Mouse (Mus musculus) layer of hippocampus, adult 9-10 months (tissue): ENCODE measurements around the gene Rptor.

Experiments
- DNase-seq: peaks from one replicate; pipeline ENCODE4 v3.0.0; 2022; ENCODE audit warnings: low spot score

The Rptor gene

DNA sequence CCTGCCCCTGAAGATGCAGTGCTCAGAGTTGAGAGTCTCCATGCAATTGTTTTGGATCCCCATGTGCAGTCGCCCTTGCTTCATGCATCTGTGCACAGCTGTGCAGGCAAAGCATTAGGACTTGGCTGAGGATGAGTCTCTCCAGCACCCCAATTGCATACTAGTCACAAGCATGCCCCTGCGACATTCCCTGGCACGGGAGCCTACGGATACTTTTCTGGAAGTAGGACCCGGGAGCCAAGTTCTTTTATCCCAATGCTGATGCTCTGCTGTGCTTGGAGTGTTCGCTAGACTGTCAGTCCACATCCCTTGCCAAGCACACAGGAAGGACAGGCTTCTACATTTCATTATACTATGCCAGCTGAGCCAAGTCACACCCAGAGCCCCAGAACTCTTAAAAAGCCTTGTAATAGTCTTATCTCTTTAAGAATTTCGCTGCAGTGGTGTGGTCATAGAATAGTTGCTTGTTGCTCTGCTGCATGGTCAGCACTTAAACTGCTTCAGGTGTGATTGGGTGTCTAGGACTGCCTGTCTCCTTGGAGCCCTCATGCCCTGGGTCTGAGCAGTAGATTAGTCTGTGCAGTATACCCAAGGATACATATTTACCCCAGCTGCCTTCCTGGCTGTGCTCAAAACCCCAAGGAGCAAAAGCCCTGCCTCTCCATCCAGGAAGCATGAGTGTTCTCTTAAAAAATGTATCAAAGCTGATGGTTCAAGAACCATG lies 183.1 kb downstream of the Rptor start:
- DNase-seq: no peak

DNA sequence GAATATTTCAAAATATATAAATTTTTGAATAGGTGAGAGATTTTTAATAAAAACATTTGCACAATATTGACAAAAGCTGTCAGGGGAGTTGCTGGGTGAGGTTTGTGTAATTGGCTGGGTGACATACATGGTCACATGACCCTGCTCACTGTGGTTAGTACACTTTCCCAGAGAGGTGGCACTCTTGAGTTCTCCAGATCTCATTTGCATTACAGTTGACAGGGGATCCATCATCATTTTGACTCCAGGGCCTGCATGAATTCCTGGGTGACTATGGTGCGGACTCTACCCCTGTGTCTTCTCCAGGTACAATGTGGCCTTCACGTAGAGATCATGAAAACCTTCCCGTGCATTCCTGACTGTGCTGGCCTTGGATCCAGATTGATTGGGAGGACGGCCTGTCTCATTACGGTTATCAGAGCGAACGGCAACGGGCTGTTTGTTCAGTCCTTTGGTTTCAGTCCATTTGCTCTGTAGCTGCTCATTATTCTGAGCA lies 183.7 kb downstream of the Rptor start:
- no peak for DNase-seq

DNA sequence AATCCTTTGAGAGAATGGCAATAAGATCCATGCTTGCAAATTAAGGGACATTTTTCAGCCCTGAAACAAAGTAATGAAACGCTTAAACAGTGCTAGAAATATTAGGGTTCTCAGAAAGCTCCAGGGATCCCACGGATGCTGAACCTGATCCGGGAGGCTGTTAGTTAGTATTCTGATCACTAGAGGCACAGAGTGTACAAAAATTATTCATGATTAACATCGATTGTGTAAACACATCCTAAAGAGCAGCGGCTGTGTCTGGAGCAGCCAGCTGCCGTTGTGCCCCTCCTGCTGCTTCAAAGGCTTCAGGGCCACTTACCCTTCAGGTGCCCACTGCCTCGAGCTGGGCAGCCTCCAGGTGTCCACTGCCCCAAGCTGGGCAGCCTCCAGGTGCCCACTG lies 185.8 kb downstream of the Rptor start:
- DNase-seq: no peak

DNA sequence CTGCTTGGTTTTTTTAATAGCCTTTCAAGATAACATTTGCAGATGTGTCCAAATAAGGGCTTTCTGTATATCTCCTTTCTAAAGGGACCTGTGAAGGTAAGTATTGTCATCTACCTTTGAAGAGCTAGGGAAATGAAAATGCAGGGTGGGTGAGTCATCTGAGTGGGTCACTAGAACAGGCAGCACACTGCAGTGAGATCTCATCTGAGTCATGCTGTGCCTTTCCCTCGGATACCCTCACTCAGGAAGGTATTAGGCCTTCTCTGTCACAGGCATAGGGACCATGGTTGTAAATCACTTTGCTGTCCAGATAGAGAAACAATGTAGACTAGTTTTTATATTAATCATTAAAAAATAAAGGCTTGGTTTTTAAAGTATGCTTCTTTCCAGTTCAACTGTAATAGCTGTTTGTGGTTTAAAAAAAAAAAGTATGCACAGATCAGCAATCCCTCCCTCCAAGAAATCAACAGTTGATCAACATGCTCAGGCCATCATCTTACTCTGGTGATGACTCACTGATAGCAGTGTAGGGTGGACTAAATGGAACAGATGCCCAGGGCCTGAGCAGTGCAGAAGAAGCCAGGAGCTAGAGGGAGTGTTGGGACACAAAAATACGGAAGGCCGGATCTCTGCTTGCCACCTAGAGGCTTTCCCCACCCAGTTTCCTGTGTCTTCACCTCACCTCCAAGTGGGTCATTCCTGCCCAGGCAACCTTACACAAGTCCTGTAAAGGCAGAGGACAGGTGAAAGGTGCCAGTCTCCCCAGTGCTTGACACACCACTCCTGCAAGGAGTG lies 186.4 kb downstream of the Rptor start:
- DNase-seq: no peak

DNA sequence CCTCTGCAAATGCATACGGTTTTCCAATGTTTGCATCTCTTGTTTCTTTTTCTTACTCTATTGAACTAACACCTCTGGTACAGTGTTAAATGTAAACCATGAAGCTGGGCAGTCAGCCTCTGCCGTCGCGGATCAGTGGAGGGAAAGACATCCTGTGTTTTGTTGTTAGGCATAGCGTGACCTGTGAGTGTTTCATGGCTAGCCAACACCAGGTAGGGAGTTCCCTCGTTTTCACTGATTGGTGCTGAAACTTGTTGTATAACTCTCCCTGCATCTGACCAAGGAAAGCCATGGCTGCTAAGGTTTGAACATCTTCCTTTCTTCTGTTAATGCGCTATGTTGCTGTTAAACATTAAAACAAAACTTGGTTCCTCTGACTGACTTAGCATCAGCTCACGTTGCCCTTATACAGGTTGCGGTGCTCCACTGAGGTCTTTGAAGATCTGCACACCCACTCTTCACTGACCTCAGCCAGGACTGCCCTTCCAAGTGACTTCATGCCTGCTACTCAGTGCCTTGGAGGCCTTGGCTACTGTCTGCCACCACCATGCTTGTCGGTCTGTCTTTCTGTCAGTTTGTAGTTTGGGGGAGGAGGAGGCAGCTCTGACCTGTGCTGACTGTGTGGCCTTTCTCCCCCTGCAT lies 189.3 kb downstream of the Rptor start:
- DNase-seq: no peak

DNA sequence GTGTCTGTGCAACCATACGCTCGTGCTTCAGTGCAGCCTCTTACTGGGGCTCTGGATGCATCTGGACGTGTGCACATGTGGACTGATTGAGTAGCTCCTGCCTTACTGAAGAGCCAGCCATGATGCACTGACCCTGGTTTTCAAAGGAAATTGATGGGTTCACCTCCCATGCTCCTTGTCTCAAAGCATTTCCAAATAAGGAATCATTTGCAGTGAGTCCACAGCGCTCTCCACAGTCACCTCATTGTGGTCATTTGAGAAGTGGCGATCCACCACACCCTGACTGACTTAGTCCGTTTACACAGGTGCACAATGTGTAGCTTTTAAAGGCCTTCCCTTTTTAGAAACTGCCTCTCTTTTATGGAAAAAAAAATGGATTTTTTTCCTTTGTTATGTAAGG lies 190.7 kb downstream of the Rptor start:
- DNase-seq: no peak

DNA sequence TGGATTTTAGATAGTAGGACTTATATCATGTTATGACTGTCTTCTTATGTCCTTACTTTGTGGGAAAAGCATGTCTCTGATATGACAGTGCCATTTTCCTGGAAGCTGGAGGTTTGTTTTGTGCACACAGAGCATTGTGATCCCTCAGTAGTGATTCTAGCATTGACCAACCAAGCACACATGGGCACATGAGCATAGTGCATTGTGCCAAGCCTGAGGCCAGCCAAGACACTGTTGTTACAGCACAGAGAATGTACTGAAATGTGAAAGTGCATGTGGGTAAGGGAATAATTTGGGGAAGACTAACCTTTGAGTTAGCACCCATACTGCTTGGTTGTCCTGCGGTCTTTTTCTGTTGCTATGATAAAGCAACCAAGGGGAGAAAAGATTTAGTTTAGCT lies 191.3 kb downstream of the Rptor start:
- DNase-seq: no peak

DNA sequence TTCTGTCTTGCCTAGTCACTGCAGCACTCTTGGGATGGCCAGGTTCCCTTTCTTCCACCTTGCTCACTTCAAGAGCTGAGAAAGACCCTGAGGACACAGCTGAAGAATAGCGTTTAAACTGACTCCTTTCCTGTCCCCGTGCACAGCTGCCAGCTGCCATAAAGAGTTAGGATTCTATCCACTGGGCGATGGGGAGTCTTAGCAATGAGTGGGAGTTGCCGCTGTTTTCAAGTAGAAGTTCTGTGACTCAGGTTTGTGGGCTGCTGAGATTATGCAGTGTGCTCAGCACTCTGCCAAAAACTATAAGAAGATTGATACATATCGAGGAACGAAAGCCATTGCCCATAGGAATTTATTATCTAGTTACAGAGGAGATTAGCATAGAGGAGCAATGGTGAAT lies 192.0 kb downstream of the Rptor start:
- DNase-seq: no peak

DNA sequence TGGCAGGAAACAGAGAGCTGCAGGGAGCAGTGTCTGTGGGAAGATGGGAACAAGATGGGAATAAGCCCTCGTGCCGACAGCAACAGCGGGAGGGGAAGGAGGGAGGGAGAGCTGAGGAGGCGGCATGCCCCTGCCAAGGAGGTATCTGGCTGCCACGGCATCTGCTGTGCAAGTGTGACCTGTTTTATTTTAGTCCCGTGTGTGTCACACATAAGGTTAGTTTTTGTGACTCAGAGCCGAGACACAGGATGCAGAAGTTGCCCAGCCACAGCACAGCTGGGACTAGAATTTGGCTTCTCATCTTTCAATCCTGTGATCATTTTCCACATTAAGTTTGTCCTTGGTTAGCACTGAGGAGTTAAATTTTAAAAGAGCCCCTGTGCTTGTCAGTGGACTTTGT lies 193.7 kb downstream of the Rptor start:
- DNase-seq: no peak

DNA sequence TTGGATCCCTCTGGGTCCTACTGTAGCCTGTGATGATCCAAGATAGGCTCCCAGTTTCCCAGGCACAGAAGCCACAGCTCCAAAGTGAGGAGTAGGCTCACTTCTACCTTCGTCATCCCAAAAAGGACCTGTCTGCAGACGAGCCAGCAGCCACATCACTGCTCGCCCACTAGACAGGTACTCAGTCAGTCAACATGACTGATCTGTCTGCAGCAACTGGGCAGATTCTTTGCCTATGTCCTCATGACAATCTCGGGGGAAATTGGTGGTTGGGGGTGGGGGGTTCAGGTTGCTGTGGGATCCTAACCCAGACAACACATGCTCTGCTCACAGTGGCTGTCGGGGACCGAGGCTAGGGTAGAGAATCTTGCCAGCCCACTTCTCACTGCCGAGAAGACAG lies 194.1 kb downstream of the Rptor start:
- DNase-seq: no peak

DNA sequence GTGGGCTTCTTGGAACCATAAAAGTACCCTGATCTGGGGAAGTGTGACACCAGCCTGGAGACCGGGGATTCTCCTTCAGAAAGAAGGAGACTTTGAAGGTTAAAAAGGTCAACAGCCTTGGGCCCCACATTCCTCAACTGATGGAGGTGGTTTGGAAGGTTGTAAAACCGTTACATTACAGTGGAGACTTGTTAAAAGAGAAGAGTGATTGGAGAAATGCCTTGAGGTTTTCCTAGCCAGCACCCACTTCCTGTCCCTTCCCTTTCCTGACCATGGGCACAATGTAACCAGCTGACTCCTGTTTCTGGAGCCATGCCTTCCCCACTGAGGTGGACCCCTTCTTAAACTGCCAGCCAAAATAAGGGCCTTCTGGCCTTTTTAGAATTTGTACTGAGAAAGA lies 196.8 kb downstream of the Rptor start:
- no peak for DNase-seq

DNA sequence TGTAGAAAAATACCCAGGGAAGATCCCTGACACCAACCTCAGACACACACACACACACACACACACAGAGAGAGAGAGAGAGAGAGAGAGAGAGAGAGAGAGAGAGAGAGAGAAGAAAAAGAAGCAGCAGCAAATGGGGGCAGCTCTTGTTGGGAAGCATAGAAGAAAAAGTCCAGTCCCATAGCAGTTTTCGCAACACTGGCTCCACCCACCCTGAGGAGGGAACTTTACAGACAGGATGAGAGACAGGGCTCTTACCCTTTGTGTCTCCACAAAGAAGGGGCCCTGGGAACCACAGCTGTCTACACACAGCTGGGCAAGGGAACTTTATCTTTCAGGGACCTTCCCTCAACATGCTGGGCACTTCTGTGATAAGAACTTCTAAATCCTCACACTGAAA lies 199.2 kb downstream of the Rptor start:
- no peak for DNase-seq

DNA sequence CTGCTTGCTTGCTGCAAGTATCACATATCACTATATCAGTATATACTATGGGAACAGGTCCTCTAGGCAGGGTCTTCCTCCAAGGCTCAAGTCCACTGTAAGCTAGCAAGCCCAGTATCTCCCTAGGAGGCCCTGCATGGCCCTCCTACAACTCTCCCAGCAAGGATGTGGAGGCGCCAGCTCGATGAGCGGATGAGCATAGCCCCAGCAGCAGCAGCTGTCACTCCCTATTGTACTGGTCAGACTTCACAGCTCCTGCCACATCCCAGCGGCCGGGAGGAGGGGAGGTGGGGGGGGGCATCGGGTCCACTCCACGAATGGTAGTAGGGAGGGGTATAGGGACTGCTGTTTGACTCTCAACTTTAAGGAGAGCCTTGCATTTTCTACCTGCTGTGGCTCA lies 200.2 kb downstream of the Rptor start:
- no peak for DNase-seq

DNA sequence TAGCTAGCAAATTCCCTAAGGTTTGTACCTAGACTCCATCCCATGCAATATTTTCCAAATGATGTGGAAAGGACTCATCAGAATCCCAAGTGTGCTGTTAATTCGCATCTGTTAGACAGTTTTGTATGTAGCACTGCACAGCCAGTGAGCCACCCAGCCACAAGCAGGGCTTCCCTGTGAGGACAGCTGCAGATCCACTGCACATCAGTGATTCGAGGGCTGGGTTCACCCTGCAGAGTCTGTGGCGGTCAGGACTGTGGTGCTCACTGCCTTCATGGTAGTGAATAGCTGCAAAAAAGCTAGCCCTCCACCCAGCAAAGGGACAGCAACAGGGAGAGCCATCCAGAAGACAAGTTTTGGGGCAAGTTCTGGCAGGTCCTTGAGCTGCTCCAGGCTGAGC lies 201.7 kb downstream of the Rptor start:
- no peak for DNase-seq

DNA sequence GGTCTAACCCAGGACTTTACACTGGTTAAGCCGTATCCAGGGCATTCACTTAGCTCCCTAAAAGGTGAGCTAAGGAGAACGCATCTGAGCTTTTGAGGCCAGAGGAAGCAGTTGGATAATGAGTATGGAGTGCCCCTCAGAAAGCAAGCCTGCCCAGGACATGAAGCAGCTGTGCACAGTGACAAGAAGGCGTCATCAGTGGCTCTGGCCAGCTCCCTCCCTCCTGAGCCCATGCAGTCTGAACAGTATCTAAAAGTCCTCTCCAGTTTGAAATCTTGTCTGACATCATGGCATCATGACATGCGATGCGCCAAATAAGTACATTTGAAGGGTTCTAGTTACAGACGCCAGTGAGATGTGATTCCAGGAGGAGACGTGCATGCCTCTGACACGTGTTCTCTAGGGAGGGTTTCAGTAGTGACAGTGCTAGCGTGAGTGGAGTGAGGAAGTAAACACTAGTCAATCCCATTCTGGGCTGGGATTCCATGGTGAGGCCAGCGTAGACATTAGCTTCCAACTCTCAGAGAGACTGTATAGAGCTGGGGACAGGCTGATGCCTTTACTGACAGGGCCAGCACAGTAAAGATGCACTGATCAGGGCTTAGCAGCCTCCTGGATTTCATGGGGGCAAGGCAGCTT lies 202.5 kb downstream of the Rptor start:
- DNase-seq: no peak

DNA sequence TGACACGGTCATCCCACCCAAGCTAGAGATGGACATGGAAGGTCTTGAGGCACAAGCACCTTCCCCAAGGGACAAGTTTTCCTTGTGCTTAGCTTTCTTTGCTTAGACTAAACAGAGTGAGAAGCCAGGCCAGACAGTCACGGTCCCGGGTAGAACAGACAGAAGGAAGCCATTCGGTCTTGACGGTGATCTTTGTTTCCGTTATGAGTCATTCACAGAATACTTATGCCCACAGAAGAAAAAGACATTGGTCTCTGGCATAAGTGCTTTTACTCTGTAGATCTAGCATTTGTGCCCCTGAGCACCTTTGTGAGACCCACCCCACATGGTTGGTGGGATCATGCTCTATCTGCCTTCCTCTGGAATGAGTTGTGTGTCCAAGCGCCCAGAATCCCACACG lies 203.8 kb downstream of the Rptor start:
- DNase-seq: no peak

DNA sequence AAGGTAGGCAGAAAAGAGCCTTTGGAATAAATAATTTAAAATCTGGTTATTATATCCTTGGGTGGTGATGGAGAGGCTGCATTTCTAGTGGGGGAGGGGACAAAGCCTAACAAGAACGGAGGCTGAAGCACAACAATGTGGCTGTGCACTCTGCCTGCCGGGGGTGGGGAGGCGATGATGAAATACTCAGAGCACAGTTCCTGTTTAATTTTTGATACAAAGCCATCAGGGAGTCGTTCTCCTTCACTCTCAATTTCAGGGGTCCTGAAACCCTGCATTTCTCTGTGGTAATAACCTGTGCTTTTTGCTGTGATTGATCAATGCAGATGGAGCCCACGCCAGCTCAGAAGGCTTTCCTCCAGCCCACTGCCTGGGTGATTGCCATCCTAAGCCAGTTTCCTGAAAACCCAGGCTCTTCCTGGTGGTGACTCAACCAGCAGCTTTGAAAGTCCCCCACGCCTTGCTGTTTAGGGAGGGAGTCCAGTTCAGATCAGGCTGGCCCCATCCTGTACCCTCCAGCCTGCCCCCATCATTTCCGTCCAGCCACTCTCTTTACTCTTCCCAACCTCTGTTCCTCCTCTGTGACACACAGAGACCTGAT lies 204.8 kb downstream of the Rptor start:
- DNase-seq: no peak

DNA sequence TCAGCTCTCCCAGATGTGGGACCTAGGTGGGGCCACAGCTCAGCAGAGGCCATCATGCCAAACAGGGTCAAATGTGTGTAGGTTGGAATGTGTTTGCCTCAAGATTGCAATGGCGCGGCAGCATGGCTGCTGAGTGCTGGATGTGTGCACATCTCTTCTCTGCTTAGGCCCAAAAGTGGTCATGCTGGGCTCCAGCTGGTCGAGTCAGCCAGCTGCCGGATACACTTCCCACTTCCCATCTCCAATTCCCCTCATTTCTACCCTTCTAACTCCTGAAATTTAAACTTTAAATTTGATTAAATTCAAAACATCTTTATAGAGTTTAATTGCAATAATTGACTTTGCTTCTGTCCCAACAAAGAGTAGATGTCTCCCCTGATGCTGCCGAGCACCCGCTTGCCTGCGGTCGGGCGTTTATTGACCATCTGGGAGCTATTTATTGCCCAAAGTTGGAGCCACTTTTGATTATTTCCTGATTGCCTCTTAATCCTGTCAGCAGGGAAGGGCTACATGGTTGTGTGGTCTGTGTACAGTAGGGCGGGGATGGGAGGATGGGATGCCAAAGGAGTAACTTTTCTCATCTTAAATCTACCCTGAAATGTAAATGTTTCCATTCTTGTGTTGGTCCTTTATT lies 206.1 kb downstream of the Rptor start:
- DNase-seq: no peak

DNA sequence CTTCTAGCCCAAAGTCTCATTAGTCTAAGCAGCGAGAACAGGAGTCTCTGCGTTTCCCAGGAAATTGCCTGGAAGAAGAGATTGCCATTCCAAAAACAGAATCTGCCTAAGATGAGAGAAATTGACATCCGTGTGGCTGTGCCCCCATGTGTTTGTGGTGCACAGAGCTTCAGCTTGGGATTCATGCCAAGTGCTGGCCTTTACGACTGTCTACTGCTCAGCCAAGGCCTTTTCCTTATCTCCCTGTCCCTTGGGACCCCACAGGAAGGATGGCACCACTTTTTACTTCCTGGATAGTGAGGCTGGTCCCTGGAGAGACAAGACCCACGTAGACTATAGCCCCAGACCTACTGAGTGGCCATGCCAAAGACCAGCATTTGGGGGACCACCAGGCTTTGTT lies 206.6 kb downstream of the Rptor start:
- DNase-seq: no peak

DNA sequence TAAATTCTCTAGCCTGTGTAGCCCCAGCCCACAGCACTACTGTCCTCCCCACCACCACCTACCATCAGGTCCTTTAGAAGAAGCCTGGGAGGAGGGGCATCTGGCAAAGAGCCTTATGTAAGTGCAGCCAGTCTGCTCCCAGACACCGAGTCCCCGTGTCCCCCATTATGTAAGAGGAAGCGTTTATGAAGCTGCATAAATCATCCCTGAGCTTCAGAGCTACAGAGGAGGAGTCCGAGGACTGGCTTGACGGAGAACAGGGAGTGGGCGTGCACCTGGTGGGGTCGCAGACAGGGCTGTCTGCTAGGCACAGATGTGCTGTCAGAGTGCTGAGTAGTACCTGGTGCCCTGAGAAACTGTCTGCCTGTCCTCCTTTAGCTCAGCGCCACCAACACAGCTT lies 208.3 kb downstream of the Rptor start:
- DNase-seq: no peak

DNA sequence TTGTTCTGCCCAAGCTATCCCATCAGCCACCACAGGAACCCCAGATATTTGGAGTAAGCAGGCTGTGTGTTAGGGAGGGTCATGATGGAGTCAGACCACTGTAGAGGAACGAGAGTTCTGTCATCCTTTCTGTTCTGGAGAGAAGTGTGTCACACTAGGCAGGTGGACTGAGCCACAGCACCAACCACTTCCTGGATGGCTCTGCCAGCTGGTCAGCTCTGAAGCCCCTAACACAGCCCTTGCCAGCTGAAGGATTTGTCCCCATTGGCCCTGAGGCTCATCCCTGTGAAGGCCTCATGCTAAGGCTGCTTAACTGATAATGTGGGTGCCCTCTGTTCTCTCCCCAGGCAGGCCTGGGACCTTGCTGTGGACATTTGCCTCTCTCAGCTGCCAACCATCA lies 208.9 kb downstream of the Rptor start:
- no peak for DNase-seq

DNA sequence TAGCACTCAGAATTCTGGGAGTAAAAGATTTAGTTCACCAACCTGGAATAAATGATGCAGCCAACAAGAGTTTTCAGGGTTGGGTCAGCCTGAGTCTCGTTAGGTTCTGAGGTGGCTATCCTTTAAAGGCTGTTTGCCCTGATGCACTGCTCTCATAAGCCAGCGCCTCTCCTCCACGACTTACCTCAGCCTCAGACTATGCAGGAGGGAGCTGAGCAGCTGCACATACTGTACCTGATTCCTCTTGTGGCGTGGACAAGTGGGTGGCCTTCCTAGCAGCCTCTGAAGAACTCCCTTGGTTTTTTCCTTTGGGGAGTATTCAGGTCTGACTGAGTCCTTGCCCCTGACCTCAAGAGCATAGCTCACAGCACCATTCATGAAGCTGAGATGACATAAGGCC lies 209.4 kb downstream of the Rptor start:
- no peak for DNase-seq
